Mouse (Mus musculus) thymus, postnatal 14 days (tissue): ENCODE measurements around the gene Ms4a6b.
"Not testable (repeated sequence)": the region's sequence is repeated elsewhere in the genome, so short reads cannot be mapped to it uniquely, and the experiment has no call there.

Source experiments
- DNase-seq: peaks from one replicate; pipeline ENCODE4 v3.0.0; 2021

Gene Ms4a6b

DNA sequence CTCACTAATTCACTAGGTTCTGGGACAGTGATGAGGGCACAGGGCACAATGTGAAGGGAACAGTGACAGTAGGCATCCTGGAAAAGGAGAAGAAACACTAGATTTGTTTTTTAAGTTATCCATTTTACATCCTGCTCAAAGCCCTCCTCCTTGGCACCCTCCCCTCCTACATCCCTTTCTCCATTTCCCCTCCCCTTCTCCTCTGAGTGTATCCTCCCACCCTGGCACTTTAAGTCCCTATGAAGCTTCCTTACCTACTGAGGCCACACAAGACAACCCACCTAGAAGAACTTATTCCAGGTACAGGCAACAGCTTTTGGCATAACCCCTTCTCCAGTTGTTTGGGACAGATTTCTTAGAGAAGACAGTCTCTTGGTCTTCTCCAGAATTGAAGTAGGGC is at the start of gene Ms4a6b:
Ms4a6b (plus strand) TSS at position 267 of the 400 bp plus-strand sequence.
- no peak for DNase-seq

DNA sequence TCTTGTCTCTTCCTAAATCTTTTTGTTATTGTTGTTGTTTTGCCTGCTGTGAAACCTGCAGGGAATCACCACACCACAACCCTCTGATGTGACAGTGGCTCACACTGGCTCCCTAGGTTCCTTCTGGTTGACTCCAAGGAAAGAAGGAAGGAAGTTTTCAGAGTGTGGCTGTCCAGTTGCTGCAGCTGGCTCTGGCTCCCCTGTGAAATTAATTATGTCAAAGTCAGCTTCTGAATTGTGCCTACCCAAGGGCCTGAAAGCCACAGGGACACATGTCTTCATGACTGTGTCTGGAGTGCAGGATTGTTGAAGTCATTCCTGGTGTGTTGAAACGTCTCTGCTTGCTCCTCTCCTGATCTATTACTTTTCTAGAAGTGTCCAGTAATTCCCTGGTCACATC is 48.0 kb upstream of the Ms4a6b start:
- not testable (repeated sequence) for DNase-seq

DNA sequence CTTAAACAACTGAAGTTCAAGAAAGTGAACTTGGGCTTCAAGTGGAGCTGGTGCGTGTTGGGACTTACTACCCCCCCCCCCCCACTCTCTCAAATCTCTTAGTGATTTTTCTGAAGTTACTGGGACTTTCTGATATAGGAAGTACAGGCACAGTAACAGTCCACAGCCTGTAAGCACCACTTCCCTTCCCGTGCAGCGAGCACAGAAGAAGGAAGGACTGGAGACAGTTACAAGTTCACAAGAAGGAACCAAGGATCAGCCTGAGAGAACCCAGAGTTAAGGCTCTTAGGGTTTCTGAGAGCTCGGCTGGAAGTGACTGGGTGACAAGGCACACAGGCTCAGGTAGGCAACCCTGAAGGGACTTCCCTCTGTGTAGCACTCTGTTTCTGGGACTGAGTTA is 47.1 kb upstream of the Ms4a6b start, which contains the start of gene Ms4a6c:
Ms4a6c (plus strand) TSS at position 152 of the 400 bp plus-strand sequence.
- DNase-seq: not testable (repeated sequence)

DNA sequence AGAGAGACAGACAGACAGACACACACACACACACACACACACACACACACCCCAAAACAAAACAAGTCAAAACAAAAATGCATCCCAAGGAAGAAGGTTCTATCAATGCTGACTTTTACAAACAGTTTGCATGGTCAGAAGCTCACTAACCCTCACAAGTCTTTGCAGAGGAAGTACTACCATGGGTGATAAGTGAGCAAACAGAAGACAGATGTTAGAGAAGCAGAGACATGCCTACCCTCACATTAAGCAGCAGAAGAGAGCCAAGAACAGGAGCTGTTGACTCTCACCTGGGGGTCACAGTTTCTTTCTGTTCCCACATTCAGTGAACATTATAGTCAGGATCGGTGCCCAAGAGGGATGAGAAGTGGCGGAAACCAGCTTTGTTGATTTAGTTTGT is 36.6 kb upstream of the Ms4a6b start:
- no peak for DNase-seq

DNA sequence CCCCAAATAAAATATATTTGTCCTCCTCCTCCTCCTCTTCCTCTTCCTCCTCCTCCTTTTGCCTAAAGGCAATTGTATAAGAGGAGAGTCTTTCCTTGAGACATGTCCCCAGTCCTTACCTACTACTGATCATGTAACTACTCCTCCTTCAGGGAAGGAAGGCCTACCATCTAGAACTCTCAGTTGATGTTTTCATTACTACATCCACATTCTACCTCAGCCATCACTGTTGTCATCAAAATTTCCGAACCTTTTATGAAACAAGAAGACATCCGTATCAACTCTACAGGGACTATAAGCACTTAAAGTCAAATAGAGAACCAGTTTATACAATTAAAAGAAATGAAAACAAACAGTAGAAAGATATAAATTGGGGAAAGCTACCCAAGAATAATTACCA is 33.6 kb upstream of the Ms4a6b start:
- no peak for DNase-seq

DNA sequence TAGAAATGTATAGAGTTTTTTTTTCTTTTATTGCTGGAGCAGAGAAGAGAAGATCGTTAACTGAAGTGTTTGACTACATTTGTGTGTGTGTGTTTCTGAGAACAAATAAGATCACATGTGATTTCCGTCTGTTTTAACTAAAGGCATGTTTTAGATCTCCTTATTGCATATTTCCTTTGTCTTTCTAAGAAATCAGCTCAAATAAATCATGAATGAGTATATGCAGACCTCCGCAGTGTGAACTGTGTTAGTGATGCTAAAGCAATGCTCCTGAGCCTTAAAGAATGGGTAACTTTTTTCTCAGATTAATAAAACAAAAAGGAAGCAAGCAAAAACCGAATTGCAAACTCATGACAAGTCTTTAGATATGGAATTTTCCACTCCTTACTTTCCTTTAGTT is 32.4 kb upstream of the Ms4a6b start:
- no peak for DNase-seq

DNA sequence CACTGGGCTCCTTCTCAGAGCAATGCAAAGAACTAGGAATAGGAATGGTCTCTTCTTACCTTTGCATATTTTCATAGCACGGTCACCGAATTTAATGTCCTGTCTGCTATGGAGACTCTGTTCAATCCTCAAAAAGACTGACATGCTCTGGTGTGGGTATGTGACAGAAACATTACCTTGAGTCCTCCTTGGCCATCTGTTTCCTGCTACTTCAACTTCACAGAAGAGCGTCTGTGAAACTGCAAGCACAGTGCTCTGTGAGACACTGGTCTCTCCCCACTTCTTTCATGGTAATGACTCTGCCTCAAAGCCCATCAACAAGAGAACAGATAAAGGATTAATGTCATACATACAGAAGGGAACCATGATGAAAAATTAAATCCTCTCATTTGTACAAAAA is 31.9 kb upstream of the Ms4a6b start:
- DNase-seq: peak; percentile 25

DNA sequence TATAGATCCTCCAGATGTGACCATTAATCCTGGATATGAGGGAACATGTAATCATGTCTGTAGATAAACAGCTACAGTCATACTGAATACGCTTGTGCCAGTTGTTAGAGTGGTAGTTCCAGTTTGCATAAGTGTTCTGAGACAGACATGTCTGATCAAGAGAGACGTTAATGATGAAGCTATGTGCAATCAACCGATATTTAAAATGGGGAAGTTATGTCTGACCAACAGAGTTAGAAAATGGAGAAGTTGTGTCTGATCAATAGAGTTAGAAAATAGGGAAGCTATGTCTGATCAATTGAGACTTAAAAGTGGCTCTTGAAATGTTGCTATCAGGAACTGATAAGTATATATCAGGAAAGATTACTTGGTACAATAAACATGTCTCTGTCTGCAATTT is 31.0 kb upstream of the Ms4a6b start:
- DNase-seq: no peak

DNA sequence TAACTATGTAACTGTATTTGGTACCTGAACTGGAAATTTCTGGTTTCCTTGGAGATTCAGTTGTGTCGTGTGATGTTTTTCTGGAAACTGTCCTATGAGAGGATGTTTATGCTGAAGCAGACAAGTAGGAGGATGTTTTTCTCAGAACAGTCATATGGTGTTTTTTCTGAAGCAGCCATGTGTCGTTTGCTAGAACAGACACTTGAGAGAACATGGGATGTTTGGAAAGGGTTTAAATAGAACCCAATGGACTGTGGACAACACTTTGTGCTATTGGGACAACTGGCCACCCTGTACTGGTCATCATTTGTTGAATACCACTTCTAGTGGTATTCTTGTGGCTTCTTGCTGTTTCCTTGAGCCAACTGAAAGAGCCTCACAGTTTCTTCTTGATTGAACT is 30.6 kb upstream of the Ms4a6b start, which contains the start of gene Gm8369:
Gm8369 (plus strand) TSS at position 193 of the 400 bp plus-strand sequence.
- DNase-seq: no peak

DNA sequence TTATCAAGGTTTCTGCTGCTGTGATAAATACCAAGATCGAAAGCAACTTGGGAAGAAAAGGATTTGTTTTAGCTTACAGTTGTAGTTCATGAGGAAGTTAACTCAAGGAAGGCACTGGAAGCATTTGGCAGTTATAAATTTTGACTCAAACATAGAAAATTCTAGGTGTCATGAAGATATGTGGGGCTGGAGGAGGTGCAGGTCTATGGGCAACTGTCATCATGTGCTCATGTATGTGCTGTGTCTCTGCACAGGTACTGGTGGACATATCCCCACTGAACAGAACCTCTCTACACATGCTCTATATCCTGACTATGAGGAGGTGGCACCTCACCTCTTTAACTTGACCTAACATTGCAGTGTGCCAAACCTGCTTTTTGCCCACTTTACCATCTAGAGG is 29.7 kb upstream of the Ms4a6b start:
- DNase-seq: no peak

DNA sequence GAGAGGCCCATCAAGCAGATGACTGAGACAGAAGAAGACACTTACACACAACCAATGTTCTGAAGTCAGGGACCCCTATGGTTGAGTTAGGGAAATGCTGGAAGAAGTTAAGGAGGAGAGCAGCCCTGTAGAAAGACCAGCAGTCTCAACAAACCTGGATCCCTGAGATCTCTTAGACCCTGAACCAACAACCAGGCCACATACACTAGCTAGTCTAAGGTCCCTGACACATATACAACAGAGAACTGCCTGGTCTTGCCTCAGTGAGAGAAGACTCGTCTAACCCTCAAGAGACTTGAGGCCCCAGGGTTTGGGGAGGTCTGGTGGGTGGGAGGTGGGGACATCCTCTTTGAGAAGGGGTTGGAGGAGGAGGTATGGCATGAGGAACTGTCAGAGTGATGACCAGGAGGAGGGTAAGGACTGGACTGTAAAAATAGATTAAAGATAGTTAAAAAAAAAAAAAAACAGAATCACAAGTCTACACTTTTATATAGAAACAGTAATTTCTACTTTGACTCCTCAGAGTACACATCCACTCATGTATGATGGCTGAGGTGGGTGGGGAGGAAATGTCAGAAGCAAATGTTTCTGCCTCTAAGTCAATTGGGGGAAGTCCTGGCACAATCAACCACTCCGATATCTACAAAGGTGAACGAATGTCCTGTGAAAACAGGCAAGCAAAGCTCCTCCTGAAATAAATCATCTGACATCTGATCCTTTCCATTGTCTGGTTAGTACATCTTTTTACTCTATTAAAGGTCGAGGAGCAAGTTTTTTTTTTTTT is 24.7 kb upstream of the Ms4a6b start:
- DNase-seq: no peak

DNA sequence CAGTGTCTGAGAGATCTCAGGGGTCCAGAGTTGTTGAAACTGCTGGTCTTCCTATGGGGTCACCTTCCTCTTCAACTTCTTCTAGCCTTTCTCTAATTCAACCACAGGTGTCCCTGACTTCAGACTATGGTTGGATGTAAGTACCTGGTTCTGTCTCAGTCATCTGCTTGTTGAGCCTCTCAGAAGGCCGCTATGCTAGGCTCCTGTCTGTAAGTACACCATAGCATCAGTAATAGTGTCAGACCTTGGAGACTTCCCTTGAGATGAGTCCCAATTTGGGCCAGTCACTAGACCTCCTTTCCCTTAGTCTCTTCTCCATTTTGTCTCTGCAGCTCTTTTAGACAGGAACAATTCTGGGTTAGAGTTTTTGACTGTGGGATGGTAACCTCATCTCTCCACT is 23.6 kb upstream of the Ms4a6b start:
- DNase-seq: no peak

DNA sequence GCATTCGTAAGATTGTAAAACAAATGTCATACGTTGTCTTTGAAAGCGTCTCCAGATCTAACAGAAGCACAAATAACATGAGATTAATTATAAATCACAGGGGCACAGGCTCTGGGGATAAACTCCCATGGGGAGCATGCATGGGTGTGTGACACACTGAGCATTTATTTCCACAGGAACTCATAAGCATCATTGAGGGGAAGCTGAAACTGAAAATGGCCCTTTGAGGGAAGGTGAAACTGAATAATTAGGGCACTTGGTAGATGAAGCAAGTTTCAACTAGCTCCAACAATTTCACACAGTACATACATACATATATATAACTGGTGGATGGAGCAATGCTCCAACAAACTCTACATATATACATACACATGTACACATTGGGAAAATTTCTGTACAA is 21.8 kb upstream of the Ms4a6b start:
- DNase-seq: no peak

DNA sequence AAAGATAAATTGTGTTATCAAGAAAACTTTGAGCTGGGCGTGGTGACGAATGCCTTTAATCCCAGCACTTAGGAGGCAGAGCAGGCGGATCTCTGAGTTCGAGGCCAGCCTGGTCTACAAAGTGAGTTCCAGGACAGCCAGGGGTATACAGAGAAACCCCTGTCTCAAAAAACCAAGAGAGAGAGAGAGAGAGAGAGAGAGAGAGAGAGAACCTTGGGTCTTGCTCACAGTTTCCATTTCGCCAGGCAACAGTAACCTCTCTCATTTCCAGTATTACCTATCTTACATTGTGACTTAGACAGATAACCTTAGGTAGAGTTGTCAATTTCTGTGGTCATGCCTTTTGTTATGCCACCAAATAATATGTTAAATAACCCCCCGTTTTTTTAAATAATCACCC is 20.0 kb upstream of the Ms4a6b start:
- DNase-seq: no peak

DNA sequence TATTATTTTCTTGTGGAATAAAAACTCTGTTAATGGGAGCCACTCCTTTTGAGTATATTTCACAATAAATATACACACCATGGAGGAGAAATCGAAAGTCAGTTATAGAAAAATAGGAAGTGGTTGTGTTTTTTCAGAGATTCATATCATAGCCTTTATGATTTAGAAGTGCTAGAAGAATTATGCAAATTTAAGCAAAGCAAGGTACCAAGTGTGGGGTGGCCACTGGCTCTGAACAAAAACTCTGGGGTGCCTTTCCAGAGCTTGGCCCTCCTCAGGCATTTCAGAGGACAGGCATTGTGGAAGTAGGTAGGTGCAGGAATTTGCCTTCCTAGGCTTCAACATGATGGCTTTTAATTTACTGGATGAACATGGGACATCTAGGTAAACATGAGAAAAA is 19.0 kb upstream of the Ms4a6b start:
- not testable (repeated sequence) for DNase-seq

DNA sequence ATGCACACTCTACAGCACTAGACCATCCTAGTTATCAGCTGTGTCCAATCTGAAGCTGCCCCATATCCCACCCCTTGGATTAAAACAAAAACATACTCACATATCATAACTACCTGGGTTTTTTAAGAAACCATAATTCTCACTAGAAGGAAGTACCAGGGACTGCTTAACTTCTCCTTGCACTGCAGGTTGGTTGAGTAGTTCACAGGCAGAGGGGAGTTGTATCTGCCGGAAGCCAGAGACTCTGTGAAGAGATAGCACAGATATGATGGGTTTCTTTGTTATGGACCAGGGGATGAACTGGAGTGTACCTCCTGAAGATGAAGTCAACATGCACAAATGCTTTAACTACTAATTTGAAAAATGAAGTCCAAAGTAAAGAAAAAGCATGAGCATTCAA is 15.5 kb upstream of the Ms4a6b start:
- no peak for DNase-seq

DNA sequence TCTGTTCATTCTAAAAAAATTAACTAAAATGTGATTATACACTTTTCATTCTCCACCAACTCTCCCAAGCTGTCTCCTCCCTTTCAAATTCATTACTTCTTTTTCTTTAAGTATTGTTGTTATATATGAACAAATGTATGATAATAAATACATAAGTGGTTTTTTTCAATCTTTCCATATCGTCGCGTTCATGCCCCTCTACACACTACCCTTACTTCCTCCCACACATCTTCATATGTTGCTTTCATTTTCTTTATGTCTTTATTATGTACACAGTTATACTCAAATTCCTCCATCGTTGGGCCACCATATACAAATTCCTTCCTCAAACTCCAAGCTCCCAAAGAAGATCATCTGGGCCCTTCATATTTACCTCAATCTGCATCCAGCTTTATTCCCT is 15.0 kb upstream of the Ms4a6b start:
- no peak for DNase-seq

DNA sequence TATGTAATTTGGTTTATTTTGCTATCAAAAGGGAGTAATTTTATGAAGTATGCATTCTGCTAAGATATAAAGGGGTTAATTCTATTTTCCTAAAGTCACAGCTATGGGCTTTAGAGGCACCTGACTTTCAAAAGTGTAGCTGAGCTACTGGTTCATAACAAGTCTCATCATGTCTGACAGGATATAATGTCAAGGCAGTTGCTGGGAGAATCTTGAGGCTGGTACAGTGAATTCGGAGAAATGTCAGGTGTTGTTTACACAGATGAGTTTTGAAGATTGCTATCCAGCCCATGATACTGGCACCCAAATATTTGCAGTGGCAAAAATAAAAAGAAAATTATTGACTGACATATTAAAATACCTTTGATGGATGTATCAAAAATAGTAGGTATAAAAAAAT is 11.5 kb upstream of the Ms4a6b start:
- DNase-seq: no peak

DNA sequence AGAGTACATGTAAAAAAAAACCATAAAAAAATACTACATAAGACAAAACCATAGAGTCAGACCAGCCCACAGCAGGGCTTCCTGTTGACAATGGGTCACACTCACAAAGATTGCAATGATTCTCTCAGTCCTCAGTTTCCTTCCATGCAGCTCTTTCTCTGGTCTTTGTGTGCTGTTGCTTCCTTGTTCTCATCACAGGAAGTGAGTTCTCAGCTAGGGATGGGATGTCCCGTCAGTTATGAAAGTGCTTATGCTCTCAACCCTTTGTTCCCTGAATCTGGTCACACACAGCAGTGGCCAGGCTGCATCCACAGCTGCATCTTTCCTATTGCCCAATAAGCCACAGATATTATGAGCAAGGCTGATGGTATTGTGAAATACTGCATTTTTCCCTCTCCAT is 2.9 kb upstream of the Ms4a6b start:
- DNase-seq: no peak

DNA sequence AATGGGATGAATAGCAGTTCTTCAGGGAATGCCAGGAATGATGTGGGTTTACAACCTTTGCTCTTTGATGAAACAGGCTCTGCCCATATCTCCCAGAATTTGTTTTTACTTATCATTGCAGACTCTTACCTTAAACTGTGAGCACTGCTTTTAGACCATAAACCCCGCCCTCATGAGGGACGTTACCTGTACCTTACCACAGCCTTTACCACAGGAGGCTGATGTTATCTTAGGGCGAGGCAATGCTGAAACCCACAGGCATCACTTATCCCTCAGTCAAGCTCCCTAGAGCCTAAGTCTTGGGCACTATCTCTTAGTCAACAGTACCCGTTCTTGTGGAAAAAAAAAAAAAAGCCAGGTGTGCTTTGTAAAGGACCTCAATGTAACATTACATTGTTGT is 533 bp downstream of the Ms4a6b start:
- DNase-seq: peak; percentile 72

DNA sequence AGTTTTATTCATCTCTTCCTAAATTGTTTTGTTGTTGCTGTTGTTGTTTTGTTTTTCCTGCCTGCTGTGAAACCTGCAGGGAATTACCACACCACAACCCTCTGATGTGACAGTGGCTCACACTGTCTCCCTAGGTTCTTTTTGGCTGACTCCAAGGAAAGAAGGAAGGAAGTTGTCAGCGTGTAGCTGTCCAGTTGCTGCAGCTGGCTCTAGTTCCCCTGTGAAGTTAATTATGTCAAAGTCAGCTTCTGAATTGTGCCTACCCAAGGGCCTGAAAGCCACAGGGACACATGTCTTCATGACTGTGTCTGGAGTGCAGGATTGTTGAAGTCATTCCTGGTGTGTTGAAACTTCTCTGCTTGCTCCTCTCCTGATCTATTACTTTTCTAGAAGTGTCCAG is 1.1 kb downstream of the Ms4a6b start:
- not testable (repeated sequence) for DNase-seq

DNA sequence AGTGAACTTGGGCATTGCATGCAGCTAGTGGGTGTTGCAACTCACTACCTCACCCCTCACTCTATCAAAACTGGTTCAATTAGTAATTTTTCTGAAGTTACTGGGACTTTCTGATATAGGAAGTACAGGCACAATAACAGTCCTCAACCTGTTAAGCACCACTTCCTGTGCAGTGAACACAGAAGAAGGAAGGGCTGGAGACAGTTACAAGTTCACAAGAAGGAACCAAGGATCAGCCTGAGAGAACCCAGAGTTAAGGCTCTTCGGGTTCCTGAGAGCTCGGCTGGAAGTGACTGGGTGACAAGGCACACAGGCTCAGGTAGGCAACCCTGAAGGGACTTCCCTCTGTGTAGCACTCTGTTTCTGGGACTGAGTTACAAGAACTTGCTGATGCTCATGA is 2.0 kb downstream of the Ms4a6b start:
- peak; percentile 38 for DNase-seq

DNA sequence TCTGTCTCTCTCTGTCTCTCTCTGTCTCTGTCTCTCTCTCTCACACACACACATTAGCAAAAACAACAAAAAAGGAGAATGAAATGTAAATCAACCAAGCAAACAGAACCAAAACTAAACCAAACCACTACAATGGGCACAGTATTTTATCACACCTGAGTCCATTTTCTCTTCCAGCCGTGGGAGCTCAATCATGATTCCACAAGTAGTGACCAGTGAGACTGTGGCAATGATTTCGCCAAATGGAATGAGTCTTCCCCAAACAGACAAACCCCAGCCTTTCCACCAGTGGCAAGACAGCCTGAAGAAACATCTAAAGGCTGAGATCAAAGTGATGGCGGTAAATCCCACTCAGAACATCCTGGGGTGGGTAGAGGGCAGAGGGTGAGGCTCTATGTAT is 3.8 kb downstream of the Ms4a6b start:
- DNase-seq: peak; percentile 23

DNA sequence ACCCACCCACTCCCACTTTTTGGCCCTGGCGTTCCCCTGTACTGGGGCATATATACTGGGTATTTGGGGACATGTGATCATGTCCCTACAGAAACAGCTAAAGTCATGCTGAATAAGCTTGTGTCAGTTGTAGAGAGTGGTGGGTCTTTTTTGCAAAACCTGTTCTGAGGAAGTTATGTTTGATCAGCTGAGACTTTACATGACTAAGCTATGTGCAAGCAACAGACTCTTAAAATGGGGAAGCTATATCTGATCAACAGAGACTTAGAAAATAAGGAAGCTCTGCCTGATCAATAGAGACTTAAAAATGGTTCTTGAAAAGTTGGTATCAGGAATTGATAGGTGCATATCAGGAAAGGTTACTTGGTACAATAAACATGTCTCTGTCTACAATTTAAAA is 17.1 kb downstream of the Ms4a6b start:
- no peak for DNase-seq

DNA sequence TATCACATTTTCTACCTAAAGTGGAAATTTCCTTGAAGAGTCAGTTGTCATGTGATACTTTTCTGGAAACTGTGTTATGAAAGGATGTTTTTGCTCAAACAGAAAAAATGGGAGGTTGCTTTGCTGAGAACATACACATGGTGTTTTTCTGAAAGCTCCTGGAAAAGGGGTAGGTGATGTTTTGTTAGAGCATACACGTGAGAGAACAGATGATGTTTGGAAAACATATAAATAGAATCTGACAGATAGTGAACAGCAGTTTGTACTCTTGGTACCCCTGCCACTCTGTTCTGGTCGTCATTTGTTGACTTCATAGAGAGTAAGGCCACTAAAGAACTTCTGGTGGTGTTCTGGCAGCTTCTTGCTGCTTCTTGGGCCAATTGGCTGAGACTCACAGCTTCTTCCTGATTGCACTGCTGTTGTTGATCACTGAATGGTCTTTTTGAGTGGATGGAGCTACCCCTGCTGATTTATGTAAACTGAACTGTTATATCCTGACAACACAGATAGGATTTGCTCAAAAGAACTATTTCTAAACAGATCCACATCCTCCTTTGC is 17.7 kb downstream of the Ms4a6b start:
- DNase-seq: no peak
